Mouse (Mus musculus): ENCODE results near the gene Gabarap.
A peak's percentile ranks its signal among the peaks of the same experiment; 100 is the strongest.

Gabarap gene

GRCm38 (mm10) chr11:70021264-70022132, 30.6 kb downstream of the Gabarap start:
- ATAC-seq (ENCODE audit: low TSS enrichment) = peak; percentile 32

GRCm38 (mm10) chr11:70023481-70024150, 32.7 kb downstream of the Gabarap start:
- no peak for ATAC-seq (ENCODE audit: low TSS enrichment)

DNA sequence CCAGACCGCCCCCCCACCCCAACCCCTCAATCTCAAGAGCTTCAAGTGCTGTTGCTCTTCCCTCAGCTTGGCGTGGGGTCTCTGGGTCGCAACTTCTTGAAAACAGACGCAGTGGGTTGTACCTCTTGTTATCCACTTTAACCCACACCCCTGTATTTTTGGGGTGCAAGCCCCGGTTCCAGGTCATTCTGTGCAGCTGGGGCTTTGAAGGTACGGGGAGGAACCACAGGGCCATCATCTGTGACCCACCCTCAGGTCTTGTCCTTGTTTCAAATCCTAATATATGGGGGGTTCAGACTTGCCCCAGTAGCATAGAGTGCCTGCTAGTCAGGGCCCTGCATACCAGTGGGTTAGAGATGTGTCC, 33.2 kb downstream of the Gabarap start:
- ATAC-seq (ENCODE audit: low TSS enrichment) = no peak

DNA sequence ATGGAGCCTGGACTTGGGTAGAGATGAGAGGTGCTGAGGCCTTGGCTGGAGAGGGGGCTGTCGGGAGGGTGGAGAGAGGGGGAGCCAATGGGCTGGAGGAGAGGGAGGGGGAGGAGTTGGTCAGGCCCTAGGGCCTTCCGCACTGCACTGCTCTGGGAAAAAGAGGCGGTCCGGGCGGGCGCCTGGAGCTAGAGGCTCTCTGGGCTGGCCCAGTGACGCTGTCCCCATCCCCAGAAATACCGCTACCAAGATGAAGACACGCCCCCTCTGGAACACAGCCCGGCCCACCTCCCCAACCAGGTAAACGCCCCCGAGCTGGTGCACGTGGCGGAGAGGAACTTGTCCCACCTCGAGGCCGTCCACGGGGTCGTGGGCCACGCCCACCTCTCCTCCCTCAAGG, 35.7 kb downstream of the Gabarap start:
- ATAC-seq (ENCODE audit: low TSS enrichment) = no peak

DNA sequence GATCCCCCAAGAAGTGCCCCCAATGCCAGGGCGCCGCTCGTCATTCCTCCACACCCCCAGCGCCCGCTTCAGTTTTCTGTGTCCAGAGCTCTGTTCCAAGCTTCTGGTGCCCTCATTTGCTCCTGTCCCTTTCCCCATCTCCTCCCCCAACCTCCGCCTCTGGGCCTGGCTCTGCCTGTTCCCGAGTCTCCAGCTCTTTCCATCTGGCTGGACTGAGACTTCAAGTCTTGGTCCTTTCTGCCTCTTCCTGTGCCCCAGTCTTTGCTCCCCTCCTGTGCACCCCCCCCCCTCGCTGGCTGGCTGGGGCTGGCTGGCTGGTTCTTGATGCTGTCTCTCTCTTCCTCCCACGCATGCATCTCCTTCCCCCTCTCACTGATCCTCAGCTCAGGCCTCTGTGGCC, 36.5 kb downstream of the Gabarap start:
- ATAC-seq (ENCODE audit: low TSS enrichment) = 0 out of 2 replicates have a peak, but pooled peaks have one; percentile 5

DNA sequence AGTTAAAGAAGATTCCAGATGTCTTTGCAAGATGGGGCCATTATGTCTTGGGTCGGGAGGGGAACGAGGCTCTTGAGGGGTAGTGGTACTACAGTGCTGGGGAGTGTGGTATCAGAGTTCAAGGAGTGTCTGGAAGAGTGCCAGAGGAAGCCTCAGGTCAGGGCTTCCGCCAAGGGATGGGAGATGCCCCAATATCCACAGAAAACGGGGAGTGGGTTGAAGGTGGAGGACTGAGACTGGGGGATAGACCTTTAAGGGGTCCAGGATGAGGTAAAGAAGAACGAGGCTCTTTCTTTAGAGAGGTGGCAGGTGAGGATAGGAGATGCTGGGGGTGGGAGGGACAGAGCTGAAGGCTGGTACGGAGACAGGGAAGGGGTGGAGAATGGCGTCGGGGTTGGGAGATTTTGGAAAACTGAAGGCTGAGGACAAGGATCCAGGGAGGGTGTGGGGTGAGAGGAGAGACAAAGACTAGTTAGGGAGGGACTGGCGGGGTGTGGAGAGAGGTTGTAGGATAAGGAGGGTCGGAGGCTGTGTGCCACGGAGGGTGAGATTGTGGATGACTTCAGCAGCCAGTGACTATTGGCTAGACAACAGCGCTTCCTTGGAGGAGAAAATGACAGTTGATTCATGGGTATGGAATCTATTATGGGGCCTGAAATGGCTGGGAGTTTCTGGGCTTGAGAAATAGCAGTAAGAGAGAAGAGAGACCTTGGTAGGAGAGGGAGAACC, 37.6 kb downstream of the Gabarap start:
- ATAC-seq (ENCODE audit: low TSS enrichment) = no peak

- peak; percentile 56 for ATAC-seq (ENCODE audit: low TSS enrichment)
Measured at GRCm38 (mm10) chr11:70029130-70029801, 38.3 kb downstream of the Gabarap start.

DNA sequence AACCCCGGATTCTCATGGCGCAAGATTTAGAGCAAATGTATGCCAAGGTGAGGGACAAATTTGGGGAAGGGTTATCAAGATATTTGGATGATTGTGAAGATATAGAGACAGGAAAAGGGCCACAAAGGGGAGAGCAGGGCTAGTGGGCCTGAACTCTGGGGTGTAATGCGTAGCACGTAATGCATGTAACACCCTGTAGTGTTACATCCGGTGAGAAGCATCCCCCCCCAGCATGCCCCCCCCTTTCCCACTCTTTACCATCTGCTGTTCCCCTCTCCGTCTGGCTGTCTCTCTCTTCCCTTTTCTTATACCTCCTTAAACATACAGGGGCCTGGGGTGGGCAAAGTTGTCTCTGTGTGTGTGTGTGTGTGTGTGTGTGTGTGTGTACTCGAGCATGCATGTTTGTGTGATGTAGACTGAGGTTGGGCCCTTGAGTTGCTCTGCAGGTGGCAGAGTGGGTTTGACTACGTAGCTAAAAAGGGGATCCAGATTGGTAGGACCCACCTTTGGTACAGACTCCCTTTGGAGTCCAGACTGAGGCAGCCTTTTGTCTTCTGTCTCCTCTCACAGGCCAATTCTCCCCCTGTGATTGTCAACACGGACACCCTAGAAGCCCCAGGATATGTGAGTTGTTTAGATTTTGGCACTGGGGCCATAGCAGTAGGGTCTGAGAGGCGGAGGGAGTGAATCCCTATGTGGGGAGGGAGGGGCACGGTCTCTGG, 39.0 kb downstream of the Gabarap start:
- no peak for ATAC-seq (ENCODE audit: low TSS enrichment)

GRCm38 (mm10) chr11:70030651-70031320, 39.8 kb downstream of the Gabarap start:
- no peak for ATAC-seq (ENCODE audit: low TSS enrichment)

DNA sequence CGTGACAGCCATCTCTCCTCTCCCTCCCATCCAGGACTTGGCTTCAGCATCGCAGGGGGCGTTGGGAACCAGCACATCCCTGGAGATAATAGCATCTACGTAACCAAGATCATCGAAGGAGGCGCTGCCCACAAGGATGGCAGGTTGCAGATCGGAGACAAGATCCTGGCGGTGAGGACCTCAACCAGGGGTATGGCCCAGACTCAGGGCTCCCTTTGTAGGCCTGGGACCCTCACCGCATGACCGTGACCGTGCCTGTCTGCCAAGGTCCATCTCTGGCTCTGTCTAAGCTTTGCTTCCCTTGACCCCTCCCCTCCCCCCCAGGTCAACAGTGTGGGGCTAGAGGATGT, 40.4 kb downstream of the Gabarap start:
- no peak for ATAC-seq (ENCODE audit: low TSS enrichment)

DNA sequence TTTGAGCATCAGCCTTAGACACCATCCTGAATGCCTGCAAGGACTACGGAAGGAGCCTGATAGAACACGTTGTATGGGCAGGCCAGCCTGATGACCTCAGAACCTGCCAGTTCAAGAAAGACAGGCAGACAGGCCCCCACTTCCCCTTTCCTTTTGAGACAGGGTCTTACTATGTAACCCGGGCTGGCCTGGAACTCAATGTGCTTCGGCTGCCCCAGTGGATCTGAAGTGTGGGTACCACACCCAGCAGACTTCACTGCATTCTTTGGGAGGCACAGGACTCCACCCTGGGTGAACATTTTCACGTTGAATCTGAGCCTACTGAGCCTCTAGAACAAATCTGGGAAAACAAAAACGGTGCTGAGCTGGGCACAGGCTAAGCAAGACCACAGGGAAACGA, 47.2 kb downstream of the Gabarap start:
- no peak for ATAC-seq (ENCODE audit: low TSS enrichment)

GRCm38 (mm10) chr11:70039631-70040030, 48.7 kb downstream of the Gabarap start:
- ATAC-seq (ENCODE audit: low TSS enrichment) = no peak

- ATAC-seq (ENCODE audit: low TSS enrichment) = peak; percentile 71; the same call in 1 of the 2 replicates
Measured at GRCm38 (mm10) chr11:70040184-70040583, 49.2 kb downstream of the Gabarap start.

DNA sequence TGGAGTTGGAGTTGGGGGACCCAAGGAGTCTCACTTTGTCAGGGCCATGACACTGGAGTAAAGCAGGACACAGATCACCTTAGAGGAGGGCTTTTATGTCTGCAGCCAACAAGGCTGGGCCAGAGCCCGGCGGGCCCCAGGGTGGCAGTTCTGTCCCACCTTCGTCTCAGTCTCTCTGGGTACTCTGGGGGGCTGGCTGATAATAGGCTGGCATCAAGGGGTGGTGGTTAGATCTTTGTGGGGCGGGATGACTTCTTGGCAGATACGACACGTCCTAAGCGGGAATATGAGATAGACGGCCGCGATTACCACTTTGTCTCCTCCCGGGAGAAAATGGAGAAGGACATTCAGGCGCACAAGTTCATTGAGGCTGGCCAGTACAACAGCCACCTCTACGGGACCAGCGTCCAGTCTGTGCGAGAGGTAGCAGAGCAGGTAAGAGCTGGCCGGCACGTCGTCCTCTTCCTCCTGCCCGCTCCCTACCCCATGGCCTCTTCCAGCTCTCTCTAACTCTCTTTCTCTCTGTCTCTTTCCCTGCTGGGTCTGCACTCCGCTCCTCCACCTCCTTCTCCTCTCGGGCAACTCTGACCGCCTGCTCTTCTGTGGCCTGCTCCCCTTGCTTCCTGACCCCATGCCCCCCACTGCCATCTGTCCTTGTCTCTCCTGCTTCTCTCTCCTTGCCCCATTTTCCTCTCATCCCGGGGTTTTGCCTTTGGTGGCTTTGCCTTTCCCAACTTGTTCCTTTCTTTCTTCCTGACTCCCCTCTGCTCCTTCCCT, 51.6 kb downstream of the Gabarap start:
- ATAC-seq (ENCODE audit: low TSS enrichment) = no peak

DNA sequence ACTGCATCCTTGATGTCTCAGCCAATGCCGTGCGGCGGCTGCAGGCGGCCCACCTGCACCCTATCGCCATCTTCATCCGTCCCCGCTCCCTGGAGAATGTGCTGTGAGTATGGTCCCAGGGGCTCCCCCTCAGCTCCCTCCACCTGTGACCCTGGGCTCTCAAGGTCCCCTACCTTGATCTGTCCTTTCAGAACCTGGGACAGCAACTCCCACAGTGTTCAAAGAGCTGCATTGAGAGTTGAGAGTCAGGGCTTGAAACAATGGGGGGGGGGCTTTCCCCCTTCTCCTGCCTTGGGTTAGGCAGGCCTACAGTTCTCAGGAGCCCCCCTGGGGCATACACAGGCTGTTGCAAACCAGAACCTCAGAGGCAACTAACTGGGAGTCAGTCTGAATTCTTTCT, 52.7 kb downstream of the Gabarap start:
- no peak for ATAC-seq (ENCODE audit: low TSS enrichment)

Measured in frontal cortex, adult (tissue).